Mouse (Mus musculus) neural tube, embryonic 11.5 days (tissue): ENCODE results near the gene Kcnn3. TPM values are rescaled to one million over a fixed set of nuclear protein-coding genes. Genes with fewer than 3 reads are reported as not detected.

Source experiments
- ATAC-seq: fragments of 200-750 bp; cut with Nextera tagmentation; 2 replicates; pipeline ENCODE4 v1.8.0; 2017; ENCODE audit warnings: moderate number of reproducible peaks, mild to moderate bottlenecking, moderate TSS enrichment, moderate library complexity; ENCODE audit not compliant: insufficient read depth, low FRiP score, low TSS enrichment
- DNase-seq: peaks from one replicate; pipeline ENCODE4 v3.0.0-alpha.2; 2015; ENCODE audit warnings: low spot score
- H3K27ac ChIP-seq: fragments of 300-500 bp; sonication (generic); 2 replicates; pipeline ENCODE4 v1.5.1; 2014; ENCODE audit warnings: low read depth, mild to moderate bottlenecking, low read length
- H3K27me3 ChIP-seq: fragments of 300-500 bp; sonication (generic); 2 replicates; pipeline ENCODE4 v1.6.1; 2014; ENCODE audit warnings: mild to moderate bottlenecking, low read length, mixed read lengths; ENCODE audit not compliant: control insufficient read depth, insufficient read depth
- H3K36me3 ChIP-seq: fragments of 300-500 bp; sonication (generic); 2 replicates; pipeline ENCODE4 v1.6.1; 2014; ENCODE audit warnings: mild to moderate bottlenecking, low read length, moderate library complexity, mixed read lengths; ENCODE audit not compliant: control insufficient read depth, insufficient read depth
- H3K4me1 ChIP-seq: fragments of 300-500 bp; sonication (generic); 2 replicates; pipeline ENCODE4 v1.6.1; 2014; ENCODE audit warnings: low read length, mixed read lengths; ENCODE audit not compliant: control insufficient read depth, insufficient read depth
- H3K4me2 ChIP-seq: fragments of 300-500 bp; sonication (generic); 2 replicates; pipeline ENCODE4 v1.6.1; 2014; ENCODE audit warnings: low read depth, mild to moderate bottlenecking, moderate library complexity
- H3K4me3 ChIP-seq: fragments of 300-500 bp; sonication (generic); 2 replicates; pipeline ENCODE4 v1.5.1; 2014; ENCODE audit warnings: low read depth, low read length
- H3K9ac ChIP-seq: fragments of 300-500 bp; sonication (generic); 2 replicates; pipeline ENCODE4 v1.6.1; 2014; ENCODE audit warnings: mild to moderate bottlenecking, low read length
- H3K9me3 ChIP-seq: fragments of 300-500 bp; sonication (generic); 2 replicates; pipeline ENCODE4 v1.6.1; 2016; ENCODE audit warnings: low read length; ENCODE audit not compliant: control insufficient read depth
- WGBS: fragments of 180-500 bp; shearing (Covaris S2); extraction: QIAGEN DNeasy Blood & Tissue Kit; methylation state at CpG from one replicate; pipeline ENCODE4 v1.1.7; 2014; 5-methylcytosine and 5-hydroxymethylcytosine counted together
- polyA plus RNA-seq: library from polyadenylated mRNA; unstranded; fragments of >200 nt; fragmentation: Nextera tagmentation; extraction: Ambion mirVana; gene quantifications from 2 replicates; pipeline ENCODE4 v1.2.1, GENCODE M21; 2014

Kcnn3 gene
- polyA plus RNA-seq, 1 experiment from 2014 or later: 1.9 TPM

DNA sequence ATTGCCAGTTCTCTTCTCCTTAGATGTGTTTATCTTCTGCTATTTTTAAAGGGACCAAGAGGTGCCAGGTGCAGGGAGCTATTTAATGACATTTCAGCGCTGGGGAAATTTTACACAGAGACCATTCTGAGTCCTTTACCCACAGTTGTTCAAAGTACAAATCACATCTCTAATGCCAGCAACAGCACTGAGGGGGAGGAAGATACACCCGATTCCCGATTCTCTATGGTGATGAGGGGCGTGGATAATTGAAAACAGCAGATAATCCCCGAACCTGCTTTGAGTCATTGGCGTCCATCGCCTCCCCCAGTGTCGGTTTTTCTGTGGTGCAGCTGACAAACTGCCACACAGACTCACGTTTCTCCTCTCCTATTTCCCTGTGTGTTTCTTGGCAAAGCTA, 11.9 kb upstream of the Kcnn3 start:
- H3K9ac ChIP-seq: no peak overlapping the region
- no peak overlapping the region for H3K4me2 ChIP-seq
- ATAC-seq (no peak), DNase-seq (no peak)
- no peaks in the 10 kb centered on the region for H3K4me1 ChIP-seq
- H3K9me3 ChIP-seq: no peaks in the 10 kb centered on the region
- no peak overlapping the region for H3K27ac ChIP-seq
- no peaks in the 10 kb centered on the region for H3K36me3 ChIP-seq
- WGBS: 43% methylated on average over 9 of the region's 9 CpGs
- no peaks in the 10 kb centered on the region for H3K27me3 ChIP-seq
- no peak overlapping the region for H3K4me3 ChIP-seq

DNA sequence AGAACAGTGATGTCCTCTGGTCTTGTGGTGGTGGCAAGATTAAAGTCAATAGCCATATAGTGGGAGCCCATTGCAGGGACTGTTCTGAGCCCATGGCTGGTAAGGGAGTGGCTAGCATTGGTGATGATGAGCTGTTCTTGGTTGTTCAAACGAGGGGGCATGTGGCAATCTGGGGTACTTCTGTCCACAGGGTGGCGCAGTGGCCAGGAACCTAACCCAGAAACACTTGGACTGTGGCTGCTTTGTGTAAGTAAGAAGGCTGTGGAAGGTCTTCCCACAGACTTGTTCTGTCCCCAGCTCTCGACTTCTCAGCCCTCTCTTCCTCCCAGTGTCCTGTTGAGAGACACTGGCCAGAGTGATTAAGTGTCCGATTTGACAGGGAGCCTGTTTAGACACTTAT, 9.0 kb upstream of the Kcnn3 start:
- Histone ChIP-seq H3K4me3 (no peak overlapping the region), H3K4me2 (no peak overlapping the region), H3K36me3 (no peaks in the 10 kb centered on the region), H3K27me3 (no peaks in the 10 kb centered on the region), H3K4me1 (no peaks in the 10 kb centered on the region), H3K9me3 (no peaks in the 10 kb centered on the region), H3K27ac (no peak overlapping the region), H3K9ac (no peak overlapping the region; the same call in 1 of the 2 replicates)
- no peak for ATAC-seq
- WGBS: 29% methylated on average over 4 of the region's 4 CpGs
- peak; percentile 71 for DNase-seq

DNA sequence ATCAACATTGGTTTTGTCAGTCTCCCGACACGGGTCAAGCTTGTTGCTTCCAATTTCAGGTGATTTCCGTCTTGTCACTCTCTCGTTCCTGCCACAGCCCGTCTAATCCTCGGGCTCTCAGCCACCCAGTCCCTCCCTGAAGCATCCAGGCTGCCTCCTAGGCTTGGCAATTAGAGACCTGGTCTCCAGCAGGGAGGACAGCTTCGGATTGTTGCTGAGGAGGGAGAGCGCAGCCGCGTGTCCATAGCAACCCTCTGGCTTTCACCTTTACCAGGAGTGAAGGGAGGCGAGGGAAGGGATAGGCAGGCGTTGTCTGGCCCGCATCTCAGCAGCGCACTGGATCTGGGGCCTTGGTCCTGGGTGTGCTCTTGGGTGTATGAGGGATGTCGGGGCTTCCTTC, 8.6 kb upstream of the Kcnn3 start:
- Histone ChIP-seq H3K27ac (no peak overlapping the region), H3K4me3 (no peak overlapping the region), H3K9ac (peak overlapping the region; percentile 5; the same call in 1 of the 2 replicates), H3K4me2 (no peak overlapping the region), H3K4me1 (no peaks in the 10 kb centered on the region), H3K36me3 (no peaks in the 10 kb centered on the region), H3K9me3 (no peaks in the 10 kb centered on the region), H3K27me3 (no peaks in the 10 kb centered on the region)
- ATAC-seq (no peak; the same call in 1 of the 2 replicates), DNase-seq (no peak)
- 32% methylated on average over 15 of the region's 15 CpGs for WGBS

DNA sequence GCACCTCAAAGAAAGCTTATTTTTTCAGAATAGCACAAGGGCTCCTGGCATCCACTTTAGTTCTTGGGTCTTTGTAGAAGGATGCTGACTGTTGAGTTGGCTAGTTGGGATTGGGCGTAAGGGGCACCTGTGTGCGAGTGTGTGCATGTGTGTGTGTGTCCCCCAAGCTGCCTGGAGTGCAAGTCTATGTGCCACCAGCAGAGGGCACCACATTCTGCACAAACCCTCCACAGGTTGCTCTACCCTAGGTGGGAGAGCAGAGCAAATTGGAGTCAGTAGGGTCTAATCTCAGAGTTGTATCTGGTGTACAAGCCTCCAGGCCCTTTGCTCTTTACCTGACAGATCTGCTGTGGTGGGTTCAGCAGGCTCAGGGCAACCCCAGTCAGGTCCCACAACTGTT, 7.7 kb upstream of the Kcnn3 start:
- ATAC-seq (no peak), DNase-seq (no peak)
- WGBS: 96% methylated on average over 2 of the region's 2 CpGs
- Histone ChIP-seq H3K27me3 (no peaks in the 10 kb centered on the region), H3K27ac (no peak overlapping the region), H3K4me3 (no peak overlapping the region), H3K9me3 (no peaks in the 10 kb centered on the region), H3K4me2 (no peak overlapping the region), H3K9ac (no peak overlapping the region), H3K36me3 (no peaks in the 10 kb centered on the region), H3K4me1 (no peaks in the 10 kb centered on the region)

DNA sequence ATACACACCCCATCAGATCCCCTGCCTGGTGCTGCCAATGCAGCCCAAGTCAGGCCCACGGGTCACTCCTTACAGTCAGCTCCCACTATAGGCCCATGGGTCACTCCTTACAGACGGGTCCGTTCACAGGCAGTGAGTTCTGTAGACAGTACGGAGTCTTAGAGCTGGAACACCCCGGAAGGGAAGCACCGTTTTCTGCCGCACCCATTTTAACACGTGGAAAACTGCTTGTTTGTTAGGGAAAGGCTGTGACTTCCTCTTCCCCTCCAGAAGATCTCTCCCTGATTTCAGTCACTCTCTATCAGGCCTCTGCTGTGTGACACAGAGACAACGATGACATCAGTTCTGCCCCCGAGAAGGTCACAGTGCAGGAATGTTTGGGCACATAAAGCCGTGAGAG, 4.5 kb upstream of the Kcnn3 start:
- 77% methylated on average over 11 of the region's 11 CpGs for WGBS
- Histone ChIP-seq H3K4me1 (peaks cover 4% of the 10 kb centered on the region; the same call in 1 of the 2 replicates), H3K4me2 (no peak overlapping the region), H3K9me3 (no peaks in the 10 kb centered on the region), H3K27me3 (no peaks in the 10 kb centered on the region), H3K36me3 (no peaks in the 10 kb centered on the region), H3K9ac (no peak overlapping the region), H3K27ac (no peak overlapping the region), H3K4me3 (no peak overlapping the region)
- no peak for ATAC-seq
- no peak for DNase-seq

DNA sequence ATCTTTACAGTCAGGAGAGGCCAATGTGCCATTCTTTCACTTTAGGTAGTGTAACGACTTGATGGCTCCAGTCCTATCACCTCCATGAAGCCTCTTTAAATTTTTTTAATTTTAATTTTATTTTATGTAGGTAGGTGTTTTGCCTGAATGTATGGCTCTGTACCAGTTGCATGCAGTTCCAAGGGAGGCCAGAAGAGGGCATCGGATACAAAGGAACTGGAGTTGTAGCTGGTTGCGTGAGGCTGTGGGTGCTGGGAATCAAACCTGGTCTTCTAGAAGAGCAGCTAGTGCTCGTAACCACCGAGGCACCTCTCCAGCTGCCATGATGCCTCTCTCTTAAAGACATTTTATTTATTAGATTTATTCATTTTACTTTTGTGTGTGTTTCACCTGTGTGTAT, 3.6 kb upstream of the Kcnn3 start:
- WGBS: 92% methylated on average over 5 of the region's 5 CpGs
- H3K4me1 ChIP-seq: peaks cover 10% of the 10 kb centered on the region; the same call in 1 of the 2 replicates

DNA sequence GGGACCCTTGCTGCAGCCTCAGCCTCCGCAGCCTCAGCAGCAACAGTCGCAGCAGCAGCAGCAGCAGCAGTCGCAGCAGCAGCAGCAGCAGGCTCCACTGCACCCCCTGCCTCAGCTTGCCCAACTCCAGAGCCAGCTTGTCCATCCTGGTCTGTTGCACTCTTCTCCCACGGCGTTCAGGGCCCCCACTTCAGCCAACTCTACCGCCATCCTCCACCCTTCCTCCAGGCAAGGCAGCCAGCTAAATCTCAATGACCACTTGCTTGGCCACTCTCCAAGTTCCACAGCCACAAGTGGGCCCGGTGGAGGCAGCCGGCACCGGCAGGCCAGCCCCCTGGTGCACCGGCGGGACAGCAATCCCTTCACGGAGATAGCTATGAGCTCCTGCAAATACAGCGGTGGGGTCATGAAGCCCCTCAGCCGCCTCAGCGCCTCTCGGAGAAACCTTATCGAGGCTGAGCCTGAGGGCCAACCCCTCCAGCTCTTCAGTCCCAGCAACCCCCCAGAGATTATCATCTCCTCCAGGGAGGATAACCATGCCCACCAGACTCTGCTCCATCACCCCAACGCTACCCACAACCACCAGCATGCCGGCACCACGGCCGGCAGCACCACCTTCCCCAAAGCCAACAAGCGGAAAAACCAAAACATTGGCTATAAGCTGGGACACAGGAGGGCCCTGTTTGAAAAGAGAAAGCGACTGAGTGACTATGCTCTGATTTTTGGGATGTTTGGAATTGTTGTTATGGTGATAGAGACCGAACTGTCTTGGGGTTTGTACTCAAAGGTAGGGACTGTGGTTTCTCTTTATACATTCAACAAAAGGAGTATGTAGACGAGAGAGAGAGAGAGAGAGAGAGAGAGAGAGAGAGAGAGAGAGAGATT, 896 bp downstream of the Kcnn3 start:
- peak overlapping the region; percentile 74 for H3K4me2 ChIP-seq
- H3K9me3 ChIP-seq: no peaks in the 10 kb centered on the region
- H3K27me3 ChIP-seq: peaks cover 19% of the 10 kb centered on the region; the same call in 1 of the 2 replicates
- peak overlapping the region; percentile 38 for H3K9ac ChIP-seq
- peak overlapping the region; percentile 36 for H3K4me3 ChIP-seq
- H3K4me1 ChIP-seq: peaks cover 10% of the 10 kb centered on the region
- no peaks in the 10 kb centered on the region for H3K36me3 ChIP-seq
- H3K27ac ChIP-seq: no peak overlapping the region
- DNase-seq (peak; percentile 25), ATAC-seq (peak; percentile 17; the same call in 1 of the 2 replicates)
- WGBS: 5% methylated on average over 25 of the region's 25 CpGs

More for the DNA sequence above, 3.6 kb upstream of the Kcnn3 start:
- Histone ChIP-seq H3K4me2 (no peak overlapping the region), H3K27ac (no peak overlapping the region), H3K36me3 (no peaks in the 10 kb centered on the region), H3K4me3 (no peak overlapping the region), H3K9ac (no peak overlapping the region), H3K27me3 (peaks cover 4% of the 10 kb centered on the region; the same call in 1 of the 2 replicates), H3K9me3 (no peaks in the 10 kb centered on the region)
- ATAC-seq (no peak), DNase-seq (no peak)

DNA sequence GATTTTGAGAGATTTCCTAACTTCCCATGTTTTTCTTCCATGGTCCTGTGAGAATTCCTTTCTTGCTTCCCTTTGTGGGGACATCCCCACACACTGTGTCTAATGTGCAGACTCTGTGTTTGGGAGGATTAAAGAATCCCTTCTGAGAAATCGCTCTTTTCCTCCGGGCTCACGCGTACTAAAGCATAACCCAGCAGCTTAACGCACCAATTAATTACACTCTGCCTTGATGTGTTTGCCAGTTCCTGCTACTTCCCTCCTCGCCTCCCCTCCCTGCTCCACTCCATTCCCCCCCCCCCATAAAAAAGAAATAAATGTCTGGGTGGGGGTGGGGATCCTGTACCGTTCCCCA, 1.5 kb downstream of the Kcnn3 start:
- H3K27me3 ChIP-seq: peaks cover 19% of the 10 kb centered on the region; the same call in 1 of the 2 replicates
- peak overlapping the region; percentile 36 for H3K4me3 ChIP-seq
- peaks cover 10% of the 10 kb centered on the region for H3K4me1 ChIP-seq
- 12% methylated on average over 7 of the region's 7 CpGs for WGBS
- peak overlapping the region; percentile 74 for H3K4me2 ChIP-seq
- no peak for ATAC-seq
- H3K9ac ChIP-seq: no peak overlapping the region
- H3K27ac ChIP-seq: no peak overlapping the region
- no peaks in the 10 kb centered on the region for H3K9me3 ChIP-seq
- no peak for DNase-seq
- H3K36me3 ChIP-seq: no peaks in the 10 kb centered on the region
